In the genomic region with DNA sequence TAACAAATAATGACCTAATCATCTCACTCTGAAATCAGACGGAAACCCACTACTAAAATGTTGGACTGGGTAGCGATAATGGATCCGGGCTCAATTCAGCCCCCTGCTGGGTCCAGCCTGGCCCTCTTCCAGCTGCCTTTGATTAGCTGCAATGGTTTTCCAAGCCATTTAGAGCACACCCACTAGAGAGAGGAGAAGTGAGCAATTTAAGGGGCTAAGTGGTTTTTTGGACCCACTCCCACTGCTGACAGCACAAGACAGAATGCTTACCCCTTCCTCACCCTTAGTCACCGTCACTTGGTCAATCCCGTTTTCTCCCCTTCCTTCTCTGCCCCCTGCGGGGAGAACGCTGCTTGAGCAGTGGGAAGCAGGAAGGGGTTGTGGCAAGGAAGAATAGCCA, we compare ENCODE assay signal across 8 mouse cellular contexts. TPM values are rescaled to one million over a fixed set of nuclear protein-coding genes. Genes with fewer than 3 reads are reported as not detected.
DNase-seq lines count a peak whose midpoint lies in the region; ATAC-seq and TF ChIP-seq lines count a peak whose summit lies in the region.

No protein-coding gene starts in this region.

- intact Hi-C loops in left cerebral cortex, adult 2 months (cut with DNase I), result loop anchor here (2.0 to 5.0 kb wide), 4 partner anchors 68 to 235 kb away; no protein-coding TSS in a partner anchor
- intact Hi-C loops in gastrocnemius, postnatal 14 days (cut with DNase I; ENCODE audit: low total_unique reads), result loop anchor here (5.0 to 10.0 kb wide), 2 partner anchors 65 to 102 kb away; no protein-coding TSS in a partner anchor

- peak overlapping the region; percentile 6; the same call in 1 of the 2 replicates for H3K4me3 ChIP-seq in left cerebral cortex, adult 2 months
- peak overlapping the region; percentile 3; the same call in 1 of the 2 replicates for H3K4me3 ChIP-seq in hindbrain, embryonic 12.5 days
- H3K4me3 ChIP-seq in neural tube, embryonic 14.5 days (ENCODE audit: low read depth, low read length), result 0 out of 2 replicates have a peak overlapping the region, but pooled peaks have one; percentile 6

- no peak overlapping the region for H3K9ac ChIP-seq in hindbrain, embryonic 12.5 days
- H3K9ac ChIP-seq in neural tube, embryonic 14.5 days (replicated peaks; ENCODE audit: low read depth, low read length), result no peak overlapping the region

- TF ChIP-seq CTCF in left cerebral cortex, adult 2 months (IDR thresholded peaks at IDR 0.05), result no peak

- H3K4me2 ChIP-seq in hindbrain, embryonic 12.5 days (replicated peaks), result peak overlapping the region; percentile 43
- H3K4me2 ChIP-seq in neural tube, embryonic 14.5 days (ENCODE audit: low read depth, low read length), result peak overlapping the region; percentile 31

- ATAC-seq in hindbrain, embryonic 12.5 days (ENCODE audit: low FRiP score), result peak; percentile 41; the same call in 1 of the 2 replicates
- ATAC-seq in neural tube, embryonic 14.5 days (ENCODE audit: low read depth), result peak; percentile 79

- under 1% methylated on average over 7 of the region's 7 CpGs for WGBS in hindbrain, embryonic 12.5 days
- 0% methylated on average over 7 of the region's 7 CpGs for WGBS in neural tube, embryonic 14.5 days

- no peaks in the 10 kb centered on the region for H3K27me3 ChIP-seq in hindbrain, embryonic 12.5 days
- H3K27me3 ChIP-seq in neural tube, embryonic 14.5 days (ENCODE audit: control insufficient read depth, insufficient read depth, low read length), result no peaks in the 10 kb centered on the region

- peaks cover 34% of the 10 kb centered on the region for H3K4me1 ChIP-seq in hindbrain, embryonic 12.5 days
- H3K4me1 ChIP-seq in neural tube, embryonic 14.5 days (ENCODE audit: control insufficient read depth, insufficient read depth, low read length), result peaks cover 19% of the 10 kb centered on the region

- H3K27ac ChIP-seq in left cerebral cortex, adult 2 months, result no peak overlapping the region
- H3K27ac ChIP-seq in hindbrain, embryonic 12.5 days, result peak overlapping the region; percentile 70
- H3K27ac ChIP-seq in neural tube, embryonic 14.5 days (ENCODE audit: low read depth, low read length), result peak overlapping the region; percentile 63

- DNase-seq in left cerebral cortex, adult 2 months (ENCODE audit: extremely low spot score in 1 of 2, low spot score in 2 of 2), result no peak
- no peak for DNase-seq in left cerebral cortex, adult 18-20 months (ENCODE audit: low spot score in 2 of 2)
- peak; percentile 47 to 81 for DNase-seq in cerebellum, postnatal 4 days (ENCODE audit: low spot score in 2 of 2)
- no peak for DNase-seq in ovary, postnatal 14 days (ENCODE audit: low spot score)
- DNase-seq in gastrocnemius, postnatal 14 days, result no peak
- DNase-seq in embryo, embryonic 11 days, result no peak

- no peaks in the 10 kb centered on the region for H3K36me3 ChIP-seq in hindbrain, embryonic 12.5 days
- H3K36me3 ChIP-seq in neural tube, embryonic 14.5 days (ENCODE audit: control insufficient read depth, insufficient read depth, low read length), result no peaks in the 10 kb centered on the region

- H3K9me3 ChIP-seq in hindbrain, embryonic 12.5 days (replicated peaks), result no peaks in the 10 kb centered on the region
- no peaks in the 10 kb centered on the region for H3K9me3 ChIP-seq in neural tube, embryonic 14.5 days (ENCODE audit: control insufficient read depth, low read length)

RNA-seq across cellular contexts. Expression of a gene that starts 24.9 kb away (rescaled TPM):
- total RNA-seq in left cerebral cortex, adult 2 months (2021), result 100 to 1,000 TPM; 436 to 450 TPM
- 100 to 1,000 TPM; 413 to 418 TPM for total RNA-seq in left cerebral cortex, adult 18-20 months (2021)
- 85.3 and 93.4 TPM in 2 replicates for polyA plus RNA-seq in hindbrain, embryonic 12.5 days (2016; fragmentation: Nextera tagmentation; extraction: Ambion mirVana)
- 99.2 and 115 TPM in 2 replicates for polyA plus RNA-seq in neural tube, embryonic 14.5 days (2014; fragmentation: Nextera tagmentation; extraction: Ambion mirVana)
- 10 to 100 TPM; 15.4 to 18.2 TPM for total RNA-seq in gastrocnemius, postnatal 14 days (2021)

RNA-seq across cellular contexts. Expression of a gene that starts 25.2 kb away (rescaled TPM):
- total RNA-seq in left cerebral cortex, adult 2 months (2021), result 1 to 10 TPM; 3.2 to 3.8 TPM
- 1 to 10 TPM; 2.0 to 2.8 TPM for total RNA-seq in left cerebral cortex, adult 18-20 months (2021)
- 0.18 and 0.44 TPM in 2 replicates for polyA plus RNA-seq in hindbrain, embryonic 12.5 days (2016; fragmentation: Nextera tagmentation; extraction: Ambion mirVana)
- 1.2 and 1.4 TPM in 2 replicates for polyA plus RNA-seq in neural tube, embryonic 14.5 days (2014; fragmentation: Nextera tagmentation; extraction: Ambion mirVana)
- not detected for total RNA-seq in gastrocnemius, postnatal 14 days (2021)

RNA-seq across cellular contexts. Expression of a gene that starts 32.5 kb away (rescaled TPM):
- total RNA-seq in left cerebral cortex, adult 2 months (2021), result under 1 TPM; 0.50 to 0.68 TPM
- total RNA-seq in left cerebral cortex, adult 18-20 months (2021), result under 1 TPM; 0.49 to 0.75 TPM
- 0.10 and 0.40 TPM in 2 replicates for polyA plus RNA-seq in hindbrain, embryonic 12.5 days (2016; fragmentation: Nextera tagmentation; extraction: Ambion mirVana)
- polyA plus RNA-seq in neural tube, embryonic 14.5 days (2014; fragmentation: Nextera tagmentation; extraction: Ambion mirVana), result 0.44 and 4.1 TPM in 2 replicates
- total RNA-seq in gastrocnemius, postnatal 14 days (2021), result 1 to 10 TPM; 1.4 TPM

Comparison
In these comparisons a context has a peak if more than half of its experiments do, and no peak if none do; other contexts are left out.
1. DNase-seq: peak in cerebellum, postnatal 4 days (2 of 2); none in left cerebral cortex, adult 2 months (0 of 2), left cerebral cortex, adult 18-20 months (0 of 2), ovary, postnatal 14 days (single experiment), gastrocnemius, postnatal 14 days (single experiment) and embryo, embryonic 11 days (single experiment).
2. RNA of a gene that starts 24.9 kb away (total RNA-seq): 436 to 450 TPM in left cerebral cortex, adult 2 months and 413 to 418 TPM in left cerebral cortex, adult 18-20 months; 15.4 to 18.2 TPM in gastrocnemius, postnatal 14 days; every median in the first group is over 10 times any median in the second.
3. Peak in every context shown above with its lines, with median percentiles within 50 percentile points of each other: H3K4me3 ChIP-seq.